Mouse (Mus musculus): ENCODE measurements around the gene Ntn1. TPM values are rescaled to one million over a fixed set of nuclear protein-coding genes. Genes with fewer than 3 reads are reported as not detected.

Gene Ntn1
- polyA plus RNA-seq, 1 experiment = 14.1 TPM

GRCm38 (mm10) chr11:68287331-68287730 lies 113.3 kb downstream of the Ntn1 start:
- WGBS = 75% methylated on average over 5 of the region's 5 CpGs
- DNase-seq (ENCODE audit: low read depth, low spot score) = no peak

- 32% methylated on average over 10 of the region's 10 CpGs for WGBS
- DNase-seq (ENCODE audit: low read depth, low spot score) = no peak
Measured at GRCm38 (mm10) chr11:68286142-68286808, 114.3 kb downstream of the Ntn1 start.

- DNase-seq (ENCODE audit: low read depth, low spot score) = no peak
- WGBS = 28% methylated on average over 3 of the region's 3 CpGs
Measured at GRCm38 (mm10) chr11:68285754-68286141, 114.9 kb downstream of the Ntn1 start.

- 54% methylated on average over 10 of the region's 10 CpGs for WGBS
- no peak for DNase-seq (ENCODE audit: low read depth, low spot score)
Measured at GRCm38 (mm10) chr11:68280001-68280510, 120.6 kb downstream of the Ntn1 start.

- 36% methylated on average over 7 of the region's 7 CpGs for WGBS
- no peak for DNase-seq (ENCODE audit: low read depth, low spot score)
Measured at GRCm38 (mm10) chr11:68276945-68277344, 123.7 kb downstream of the Ntn1 start.

- 48% methylated on average over 10 of the region's 10 CpGs for WGBS
Measured at GRCm38 (mm10) chr11:68274331-68274811, 126.3 kb downstream of the Ntn1 start.

GRCm38 (mm10) chr11:68273855-68274254 lies 126.8 kb downstream of the Ntn1 start:
- WGBS = 85% methylated on average over 12 of the region's 12 CpGs
- DNase-seq (ENCODE audit: low read depth, low spot score) = no peak

More at GRCm38 (mm10) chr11:68274331-68274811, 126.3 kb downstream of the Ntn1 start:
- no peak for DNase-seq (ENCODE audit: low read depth, low spot score)

- WGBS = 55% methylated on average over 19 of the region's 19 CpGs
Measured at GRCm38 (mm10) chr11:68270730-68271467, 129.7 kb downstream of the Ntn1 start.

GRCm38 (mm10) chr11:68264276-68264675 lies 136.3 kb downstream of the Ntn1 start:
- WGBS = 81% methylated on average over 5 of the region's 5 CpGs
- no peak for DNase-seq (ENCODE audit: low read depth, low spot score)

More at GRCm38 (mm10) chr11:68270730-68271467, 129.7 kb downstream of the Ntn1 start:
- no peak for DNase-seq (ENCODE audit: low read depth, low spot score)

GRCm38 (mm10) chr11:68263100-68263499 lies 137.5 kb downstream of the Ntn1 start:
- 91% methylated on average over 5 of the region's 5 CpGs for WGBS

GRCm38 (mm10) chr11:68261162-68261892 lies 139.3 kb downstream of the Ntn1 start:
- WGBS = 46% methylated on average over 10 of the region's 10 CpGs
- DNase-seq (ENCODE audit: low read depth, low spot score) = no peak

More at GRCm38 (mm10) chr11:68263100-68263499, 137.5 kb downstream of the Ntn1 start:
- DNase-seq (ENCODE audit: low read depth, low spot score) = no peak

- DNase-seq (ENCODE audit: low read depth, low spot score) = no peak
- WGBS = 97% methylated on average over 6 of the region's 6 CpGs
Measured at GRCm38 (mm10) chr11:68260399-68260798, 140.2 kb downstream of the Ntn1 start.

GRCm38 (mm10) chr11:68258498-68258897 lies 142.1 kb downstream of the Ntn1 start:
- WGBS = 80% methylated on average over 4 of the region's 4 CpGs

GRCm38 (mm10) chr11:68253531-68253930 lies 147.1 kb downstream of the Ntn1 start:
- WGBS = 54% methylated on average over 7 of the region's 7 CpGs
- no peak for DNase-seq (ENCODE audit: low read depth, low spot score)

More at GRCm38 (mm10) chr11:68258498-68258897, 142.1 kb downstream of the Ntn1 start:
- DNase-seq (ENCODE audit: low read depth, low spot score) = no peak

GRCm38 (mm10) chr11:68250106-68250505 lies 150.5 kb downstream of the Ntn1 start:
- no peak for DNase-seq (ENCODE audit: low read depth, low spot score)
- WGBS = 83% methylated on average over 6 of the region's 6 CpGs

GRCm38 (mm10) chr11:68247897-68248296 lies 152.7 kb downstream of the Ntn1 start:
- WGBS = 60% methylated on average over 6 of the region's 6 CpGs
- no peak for DNase-seq (ENCODE audit: low read depth, low spot score)

GRCm38 (mm10) chr11:68244992-68245261 lies 155.7 kb downstream of the Ntn1 start:
- WGBS = 88% methylated on average over 5 of the region's 5 CpGs

GRCm38 (mm10) chr11:68244254-68244991 lies 156.2 kb downstream of the Ntn1 start:
- no peak for DNase-seq (ENCODE audit: low read depth, low spot score)
- 83% methylated on average over 16 of the region's 16 CpGs for WGBS

More at GRCm38 (mm10) chr11:68244992-68245261, 155.7 kb downstream of the Ntn1 start:
- no peak for DNase-seq (ENCODE audit: low read depth, low spot score)

GRCm38 (mm10) chr11:68239756-68240155 lies 160.9 kb downstream of the Ntn1 start:
- DNase-seq (ENCODE audit: low read depth, low spot score) = no peak
- WGBS = 45% methylated on average over 5 of the region's 5 CpGs

All from large intestine, adult 2 months (tissue).